Mouse (Mus musculus): ENCODE results near the gene Agtpbp1.

DNA sequence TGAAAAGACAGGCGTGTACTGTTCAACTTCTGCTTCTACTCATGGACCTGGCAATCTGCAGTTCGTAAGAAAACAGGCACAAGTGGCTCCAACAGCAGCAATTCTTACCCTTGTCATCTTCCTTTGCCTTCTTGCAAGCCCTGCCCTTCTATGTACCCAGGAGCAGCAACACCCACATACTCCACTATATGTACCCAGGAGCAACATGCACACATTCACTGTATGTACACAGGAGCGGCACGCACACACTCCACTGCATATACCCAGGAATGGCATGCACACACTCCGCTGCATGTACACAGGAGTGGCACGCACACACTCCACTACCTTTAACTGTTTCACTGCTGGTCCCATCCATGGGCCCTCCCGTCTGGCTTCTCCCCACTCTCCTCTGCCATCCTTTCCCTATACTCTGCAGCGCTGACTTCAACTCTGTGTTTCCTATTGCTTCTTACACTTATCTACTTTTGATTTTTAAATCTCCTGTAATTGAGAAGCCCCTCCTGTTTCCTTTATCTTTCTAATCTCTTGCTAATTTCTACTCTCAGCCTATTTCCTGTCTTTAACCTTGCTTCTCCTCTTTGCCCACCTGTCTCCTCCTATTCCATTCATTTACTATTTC is 116.7 kb downstream of the Agtpbp1 start:
- TF ChIP-seq CTCF (IDR thresholded peaks at IDR 0.05; ENCODE audit: control insufficient read depth, insufficient read depth, insufficient replicate concordance, low read depth, low read length) (no peak), POLR2A (IDR thresholded peaks at IDR 0.05; ENCODE audit: control insufficient read depth, low read depth, low read length) (no peak)
